Mouse (Mus musculus): ENCODE measurements at regions not wholly inside any gene's neighbourhood (a gene's known extent, or its start where the extent isn't known, plus 50 kb on each side); places are given as distances from the start of the nearest gene placed in this dataset.

DNA sequence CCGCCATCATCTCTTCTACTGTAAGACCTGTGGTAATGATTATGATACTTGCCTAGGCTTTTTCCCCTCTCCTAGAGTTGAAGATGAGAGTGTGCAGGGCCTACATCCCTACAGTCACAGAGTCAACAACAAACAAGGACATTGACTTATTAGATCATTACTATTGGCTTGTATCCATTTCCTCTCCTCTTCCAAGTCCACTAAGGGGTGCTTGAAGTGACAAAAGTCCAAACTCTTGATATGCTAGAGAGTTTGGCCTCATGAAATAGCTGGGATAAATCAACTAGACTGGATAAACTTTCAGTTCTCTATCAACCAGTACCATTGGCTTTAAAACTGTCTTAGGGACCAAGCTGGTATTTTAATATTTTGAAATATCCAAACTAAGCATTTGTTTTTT, 165.7 kb upstream of the Ap5m1 start:
- Histone ChIP-seq H3K36me3 (ENCODE audit: control insufficient read depth, insufficient read depth, low read length) (no peaks in the 10 kb centered on the region), H3K4me2 (no peak overlapping the region), H3K9me3 (ENCODE audit: control insufficient read depth, low read length) (no peaks in the 10 kb centered on the region; the same call in 1 of the 2 replicates), H3K27ac (ENCODE audit: low read depth, low read length) (no peak overlapping the region), H3K4me3 (ENCODE audit: low read depth, low read length) (no peak overlapping the region), H3K27me3 (ENCODE audit: control insufficient read depth, insufficient read depth, low read length) (no peaks in the 10 kb centered on the region), H3K4me1 (ENCODE audit: control insufficient read depth, insufficient read depth, low read length) (no peaks in the 10 kb centered on the region), H3K9ac (ENCODE audit: low read length) (no peak overlapping the region)
- peak; percentile 64 for DNase-seq (ENCODE audit: low spot score, missing footprints)
- 100% methylated on average over 1 of the region's 1 CpGs for WGBS
- ATAC-seq (ENCODE audit: low FRiP score), result no peak

DNA sequence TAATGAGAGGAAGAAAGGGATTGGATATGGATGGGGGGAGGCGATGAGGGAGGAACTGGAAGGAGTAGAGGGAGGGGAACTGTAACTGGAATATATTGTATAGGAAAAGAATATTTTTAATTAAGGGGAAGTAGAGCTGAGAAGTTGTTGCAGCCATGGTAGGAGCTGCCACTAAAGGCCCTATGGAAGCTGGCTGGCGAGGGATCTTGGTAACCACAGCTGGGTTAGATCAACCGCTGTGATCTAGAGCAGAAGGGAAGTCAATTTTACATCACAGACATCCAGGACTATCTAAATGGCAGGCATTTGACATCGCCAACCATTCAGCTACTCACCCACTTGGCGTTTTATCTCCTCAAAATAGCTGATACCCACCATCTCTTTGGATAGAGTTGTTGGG, 168.8 kb upstream of the Ap5m1 start:
- 93% methylated on average over 5 of the region's 5 CpGs for WGBS
- H3K4me1 ChIP-seq (ENCODE audit: control insufficient read depth, insufficient read depth, low read length), result 0 out of 2 replicates have a peak, but pooled peaks cover 2% of the 10 kb centered on the region
- no peak overlapping the region for H3K9ac ChIP-seq (ENCODE audit: low read length)
- H3K27ac ChIP-seq (ENCODE audit: low read depth, low read length), result no peak overlapping the region
- ATAC-seq (ENCODE audit: low FRiP score) (no peak), DNase-seq (ENCODE audit: low spot score, missing footprints) (no peak)
- no peaks in the 10 kb centered on the region for H3K36me3 ChIP-seq (ENCODE audit: control insufficient read depth, insufficient read depth, low read length)
- H3K4me2 ChIP-seq, result no peak overlapping the region
- H3K27me3 ChIP-seq (ENCODE audit: control insufficient read depth, insufficient read depth, low read length), result no peaks in the 10 kb centered on the region
- H3K4me3 ChIP-seq (ENCODE audit: low read depth, low read length), result no peak overlapping the region
- H3K9me3 ChIP-seq (ENCODE audit: control insufficient read depth, low read length), result no peaks in the 10 kb centered on the region; the same call in 1 of the 2 replicates

GRCm38 (mm10) chr14:48896235-48896634, 169.7 kb upstream of the Ap5m1 start:
- H3K9ac ChIP-seq (ENCODE audit: low read length), result no peak overlapping the region
- H3K4me3 ChIP-seq (ENCODE audit: low read depth, low read length), result no peak overlapping the region
- no peak overlapping the region for H3K27ac ChIP-seq (ENCODE audit: low read depth, low read length)
- H3K36me3 ChIP-seq (ENCODE audit: control insufficient read depth, insufficient read depth, low read length), result no peaks in the 10 kb centered on the region
- DNase-seq (ENCODE audit: low spot score, missing footprints) (peak; percentile 21), ATAC-seq (ENCODE audit: low FRiP score) (no peak)
- WGBS, result 94% methylated on average over 7 of the region's 7 CpGs
- 0 out of 2 replicates have a peak, but pooled peaks cover 2% of the 10 kb centered on the region for H3K4me1 ChIP-seq (ENCODE audit: control insufficient read depth, insufficient read depth, low read length)
- H3K4me2 ChIP-seq, result no peak overlapping the region
- no peaks in the 10 kb centered on the region for H3K27me3 ChIP-seq (ENCODE audit: control insufficient read depth, insufficient read depth, low read length)
- H3K9me3 ChIP-seq (ENCODE audit: control insufficient read depth, low read length), result no peaks in the 10 kb centered on the region; the same call in 1 of the 2 replicates

GRCm38 (mm10) chr14:48891216-48891615, 174.7 kb upstream of the Ap5m1 start:
- no peak for ATAC-seq (ENCODE audit: low FRiP score)
- WGBS, result 65% methylated on average over 9 of the region's 9 CpGs
- H3K36me3 ChIP-seq (ENCODE audit: control insufficient read depth, insufficient read depth, low read length), result no peaks in the 10 kb centered on the region
- peak; percentile 85 for DNase-seq (ENCODE audit: low spot score, missing footprints)
- H3K27me3 ChIP-seq (ENCODE audit: control insufficient read depth, insufficient read depth, low read length), result no peaks in the 10 kb centered on the region
- H3K4me3 ChIP-seq (ENCODE audit: low read depth, low read length), result no peak overlapping the region
- no peak overlapping the region for H3K4me2 ChIP-seq
- peaks cover 18% of the 10 kb centered on the region for H3K4me1 ChIP-seq (ENCODE audit: control insufficient read depth, insufficient read depth, low read length)
- H3K27ac ChIP-seq (ENCODE audit: low read depth, low read length), result no peak overlapping the region
- H3K9me3 ChIP-seq (ENCODE audit: control insufficient read depth, low read length), result no peaks in the 10 kb centered on the region
- H3K9ac ChIP-seq (ENCODE audit: low read length), result no peak overlapping the region

GRCm38 (mm10) chr14:48888954-48889353, 176.9 kb upstream of the Ap5m1 start:
- Histone ChIP-seq H3K27me3 (ENCODE audit: control insufficient read depth, insufficient read depth, low read length) (no peaks in the 10 kb centered on the region), H3K27ac (ENCODE audit: low read depth, low read length) (no peak overlapping the region), H3K36me3 (ENCODE audit: control insufficient read depth, insufficient read depth, low read length) (no peaks in the 10 kb centered on the region), H3K4me2 (peak overlapping the region; percentile 37; the same call in 1 of the 2 replicates), H3K9me3 (ENCODE audit: control insufficient read depth, low read length) (no peaks in the 10 kb centered on the region), H3K9ac (ENCODE audit: low read length) (0 out of 2 replicates have a peak overlapping the region, but pooled peaks have one; percentile 30), H3K4me1 (ENCODE audit: control insufficient read depth, insufficient read depth, low read length) (peaks cover 16% of the 10 kb centered on the region), H3K4me3 (ENCODE audit: low read depth, low read length) (no peak overlapping the region)
- WGBS, result under 1% methylated on average over 13 of the region's 13 CpGs
- ATAC-seq (ENCODE audit: low FRiP score) (peak; percentile 91), DNase-seq (ENCODE audit: low spot score, missing footprints) (peak; percentile 94)

DNA sequence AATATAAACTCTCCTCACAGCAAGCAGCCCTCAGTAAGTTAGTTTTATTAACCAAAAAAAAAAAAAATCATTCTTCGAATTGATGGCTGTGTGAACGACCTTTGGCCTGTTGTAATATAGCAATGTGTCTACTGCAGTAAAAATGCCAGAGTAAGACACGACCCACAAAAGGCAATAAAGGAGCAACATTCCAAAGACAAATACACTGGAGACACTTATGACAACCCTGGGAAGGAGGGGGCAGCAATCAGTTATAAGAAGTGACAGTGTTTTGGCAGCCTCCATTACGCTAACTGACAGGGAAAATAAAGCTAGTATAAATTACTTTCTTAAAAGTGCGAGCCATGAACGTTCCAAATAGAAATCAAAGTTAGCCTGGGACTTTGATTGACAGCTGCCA, 185.9 kb upstream of the Ap5m1 start:
- ATAC-seq (ENCODE audit: low FRiP score) (no peak; the same call in none of the 2 replicates), DNase-seq (ENCODE audit: low spot score, missing footprints) (no peak)
- WGBS, result 29% methylated on average over 6 of the region's 6 CpGs
- Histone ChIP-seq H3K9me3 (ENCODE audit: control insufficient read depth, low read length) (no peaks in the 10 kb centered on the region; the same call in 1 of the 2 replicates), H3K9ac (ENCODE audit: low read length) (no peak overlapping the region), H3K27me3 (ENCODE audit: control insufficient read depth, insufficient read depth, low read length) (0 out of 2 replicates have a peak, but pooled peaks cover 2% of the 10 kb centered on the region), H3K36me3 (ENCODE audit: control insufficient read depth, insufficient read depth, low read length) (no peaks in the 10 kb centered on the region), H3K4me1 (ENCODE audit: control insufficient read depth, insufficient read depth, low read length) (peaks cover 9% of the 10 kb centered on the region), H3K4me3 (ENCODE audit: low read depth, low read length) (no peak overlapping the region), H3K4me2 (no peak overlapping the region), H3K27ac (ENCODE audit: low read depth, low read length) (no peak overlapping the region)

- Histone ChIP-seq H3K4me2 (no peak overlapping the region), H3K27me3 (ENCODE audit: control insufficient read depth, insufficient read depth, low read length) (0 out of 2 replicates have a peak, but pooled peaks cover 2% of the 10 kb centered on the region), H3K9ac (ENCODE audit: low read length) (no peak overlapping the region), H3K9me3 (ENCODE audit: control insufficient read depth, low read length) (no peaks in the 10 kb centered on the region; the same call in 1 of the 2 replicates), H3K4me1 (ENCODE audit: control insufficient read depth, insufficient read depth, low read length) (peaks cover 9% of the 10 kb centered on the region), H3K36me3 (ENCODE audit: control insufficient read depth, insufficient read depth, low read length) (no peaks in the 10 kb centered on the region), H3K4me3 (ENCODE audit: low read depth, low read length) (no peak overlapping the region), H3K27ac (ENCODE audit: low read depth, low read length) (no peak overlapping the region)
- 86% methylated on average over 12 of the region's 12 CpGs for WGBS
- DNase-seq (ENCODE audit: low spot score, missing footprints) (no peak), ATAC-seq (ENCODE audit: low FRiP score) (no peak)
These were observed 187.8 kb upstream of the Ap5m1 start for GRCm38 (mm10) chr14:48877998-48878657.

GRCm38 (mm10) chr14:48871313-48871712, 194.6 kb upstream of the Ap5m1 start:
- H3K27ac ChIP-seq (ENCODE audit: low read depth, low read length), result no peak overlapping the region
- H3K9ac ChIP-seq (ENCODE audit: low read length), result no peak overlapping the region
- DNase-seq (ENCODE audit: low spot score, missing footprints) (no peak), ATAC-seq (ENCODE audit: low FRiP score) (no peak)
- H3K9me3 ChIP-seq (ENCODE audit: control insufficient read depth, low read length), result no peaks in the 10 kb centered on the region
- H3K36me3 ChIP-seq (ENCODE audit: control insufficient read depth, insufficient read depth, low read length), result no peaks in the 10 kb centered on the region
- 90% methylated on average over 3 of the region's 3 CpGs for WGBS
- no peaks in the 10 kb centered on the region for H3K27me3 ChIP-seq (ENCODE audit: control insufficient read depth, insufficient read depth, low read length)
- no peaks in the 10 kb centered on the region for H3K4me1 ChIP-seq (ENCODE audit: control insufficient read depth, insufficient read depth, low read length)
- H3K4me3 ChIP-seq (ENCODE audit: low read depth, low read length), result no peak overlapping the region
- no peak overlapping the region for H3K4me2 ChIP-seq

GRCm38 (mm10) chr14:48869956-48870355, 195.9 kb upstream of the Ap5m1 start:
- no peaks in the 10 kb centered on the region for H3K4me1 ChIP-seq (ENCODE audit: control insufficient read depth, insufficient read depth, low read length)
- no peak overlapping the region for H3K27ac ChIP-seq (ENCODE audit: low read depth, low read length)
- WGBS, result 57% methylated on average over 10 of the region's 10 CpGs

More at GRCm38 (mm10) chr14:48869956-48870355, 195.9 kb upstream of the Ap5m1 start:
- Histone ChIP-seq H3K4me3 (ENCODE audit: low read depth, low read length) (no peak overlapping the region), H3K9me3 (ENCODE audit: control insufficient read depth, low read length) (no peaks in the 10 kb centered on the region), H3K9ac (ENCODE audit: low read length) (no peak overlapping the region), H3K36me3 (ENCODE audit: control insufficient read depth, insufficient read depth, low read length) (no peaks in the 10 kb centered on the region), H3K4me2 (no peak overlapping the region), H3K27me3 (ENCODE audit: control insufficient read depth, insufficient read depth, low read length) (no peaks in the 10 kb centered on the region)
- no peak for DNase-seq (ENCODE audit: low spot score, missing footprints)
- ATAC-seq (ENCODE audit: low FRiP score), result no peak

All from midbrain, embryonic 11.5 days (tissue).